Mouse (Mus musculus) forebrain, embryonic 15.5 days (tissue): ENCODE measurements at regions not wholly inside any gene's neighbourhood (a gene's known extent, or its start where the extent isn't known, plus 50 kb on each side); places are given as distances from the start of the nearest gene placed in this dataset.
A peak's percentile ranks its signal among the peaks of the same experiment; 100 is the strongest.

Source experiments
- ATAC-seq: fragments of 200-750 bp; cut with Nextera tagmentation; replicated peaks from 2 replicates; pipeline ENCODE4 v1.8.0; 2017; ENCODE audit warnings: mild to moderate bottlenecking, moderate TSS enrichment, moderate library complexity
- H3K27ac ChIP-seq: fragments of 300-500 bp; sonication (generic); replicated peaks from 2 replicates; pipeline ENCODE4 v1.5.1; 2015; ENCODE audit warnings: mild to moderate bottlenecking, inconsistent platforms
- H3K27me3 ChIP-seq: fragments of 300-500 bp; sonication (generic); 2 replicates; pipeline ENCODE4 v1.6.1; 2015; ENCODE audit warnings: inconsistent platforms
- H3K36me3 ChIP-seq: fragments of 300-500 bp; sonication (generic); 2 replicates; pipeline ENCODE4 v1.6.1; 2015; ENCODE audit warnings: mild to moderate bottlenecking, inconsistent platforms
- H3K4me1 ChIP-seq: fragments of 300-500 bp; sonication (generic); 2 replicates; pipeline ENCODE4 v1.6.1; 2015; ENCODE audit warnings: inconsistent platforms
- H3K4me2 ChIP-seq: fragments of 300-500 bp; sonication (generic); replicated peaks from 2 replicates; pipeline ENCODE4 v1.6.1; 2015; ENCODE audit warnings: mild to moderate bottlenecking, inconsistent platforms
- H3K4me3 ChIP-seq: fragments of 300-500 bp; sonication (generic); 2 replicates; pipeline ENCODE4 v1.5.1; 2015; ENCODE audit warnings: mild to moderate bottlenecking, inconsistent platforms
- H3K9ac ChIP-seq: fragments of 300-500 bp; sonication (generic); replicated peaks from 2 replicates; pipeline ENCODE4 v1.6.1; 2015; ENCODE audit warnings: mild to moderate bottlenecking, inconsistent platforms
- H3K9me3 ChIP-seq: fragments of 300-500 bp; sonication (generic); 2 replicates; pipeline ENCODE4 v1.6.1; 2016; ENCODE audit warnings: inconsistent platforms
- WGBS: fragments of 180-500 bp; shearing (Covaris S2); methylation state at CpG from one replicate; pipeline ENCODE4 v1.1.7; 2015; ENCODE audit warnings: mixed read lengths; 5-methylcytosine and 5-hydroxymethylcytosine counted together

GRCm38 (mm10) chr8:53338006-53338405 is 173.5 kb upstream of the Aga start:
- H3K27ac ChIP-seq = no peak overlapping the region
- H3K36me3 ChIP-seq = no peaks in the 10 kb centered on the region
- WGBS = 87% methylated on average over 2 of the region's 2 CpGs
- no peaks in the 10 kb centered on the region for H3K27me3 ChIP-seq
- ATAC-seq = no peak
- H3K4me1 ChIP-seq = no peaks in the 10 kb centered on the region
- H3K9ac ChIP-seq = no peak overlapping the region
- no peak overlapping the region for H3K4me2 ChIP-seq
- no peaks in the 10 kb centered on the region for H3K9me3 ChIP-seq
- no peak overlapping the region for H3K4me3 ChIP-seq

DNA sequence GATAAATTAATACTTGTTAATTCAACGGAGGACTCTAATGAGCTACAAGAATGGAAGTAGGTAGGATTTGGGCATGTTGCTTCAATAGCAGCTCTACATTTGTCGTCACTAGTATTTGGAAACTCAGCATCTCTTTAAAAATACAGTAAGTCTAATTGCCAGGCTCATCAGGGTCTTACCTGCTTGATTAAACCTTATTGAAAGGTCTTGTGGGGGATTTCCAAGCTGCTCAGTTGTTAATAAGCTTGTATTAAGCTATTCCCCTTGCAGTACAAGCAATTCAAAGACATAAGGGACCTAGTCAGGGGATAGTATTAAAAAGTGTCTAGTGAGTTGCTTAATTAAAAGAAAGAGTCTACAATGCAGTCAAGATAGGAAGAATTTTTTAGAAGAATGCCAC is 142.9 kb upstream of the Aga start:
- no peak overlapping the region for H3K4me2 ChIP-seq
- 39% methylated on average over 2 of the region's 2 CpGs for WGBS
- H3K4me1 ChIP-seq = peaks cover 3% of the 10 kb centered on the region; the same call in 1 of the 2 replicates
- H3K9me3 ChIP-seq = no peaks in the 10 kb centered on the region
- H3K9ac ChIP-seq = no peak overlapping the region
- no peak for ATAC-seq
- H3K27ac ChIP-seq = no peak overlapping the region
- H3K36me3 ChIP-seq = no peaks in the 10 kb centered on the region
- H3K4me3 ChIP-seq = no peak overlapping the region
- H3K27me3 ChIP-seq = no peaks in the 10 kb centered on the region

DNA sequence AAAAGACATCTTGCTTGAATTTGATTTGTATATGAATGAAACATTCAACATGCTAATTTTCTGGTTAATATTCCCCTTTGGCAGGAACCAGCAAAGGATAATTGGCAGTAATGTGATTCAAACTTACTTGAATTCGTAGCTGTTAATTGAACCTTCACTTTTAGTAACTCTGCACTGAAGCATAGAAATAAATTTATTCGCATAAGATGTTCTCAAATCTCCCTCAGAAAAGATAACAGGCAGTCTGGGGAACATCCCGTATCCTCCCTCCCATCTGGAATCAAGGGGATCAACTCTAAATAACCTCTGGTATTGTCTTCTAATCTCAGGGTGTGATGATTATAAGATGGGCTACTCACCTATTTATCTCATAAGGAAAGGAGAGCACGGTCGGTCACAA is 138.1 kb upstream of the Aga start:
- H3K4me1 ChIP-seq = peaks cover 4% of the 10 kb centered on the region; the same call in 1 of the 2 replicates
- H3K4me3 ChIP-seq = no peak overlapping the region
- H3K9me3 ChIP-seq = no peaks in the 10 kb centered on the region
- WGBS = 39% methylated on average over 5 of the region's 5 CpGs
- H3K27ac ChIP-seq = peak overlapping the region; percentile 63
- no peak overlapping the region for H3K4me2 ChIP-seq
- no peaks in the 10 kb centered on the region for H3K27me3 ChIP-seq
- ATAC-seq = peak; percentile 64; the same call in 1 of the 2 replicates
- H3K36me3 ChIP-seq = no peaks in the 10 kb centered on the region
- H3K9ac ChIP-seq = no peak overlapping the region

- H3K9me3 ChIP-seq = no peaks in the 10 kb centered on the region
- H3K36me3 ChIP-seq = no peaks in the 10 kb centered on the region
- ATAC-seq = 0 out of 2 replicates have a peak, but pooled peaks have one; percentile 19
- no peak overlapping the region for H3K4me3 ChIP-seq
- no peak overlapping the region for H3K27ac ChIP-seq
- no peak overlapping the region for H3K4me2 ChIP-seq
- no peaks in the 10 kb centered on the region for H3K4me1 ChIP-seq
- no peaks in the 10 kb centered on the region for H3K27me3 ChIP-seq
- H3K9ac ChIP-seq = no peak overlapping the region
- 67% methylated on average over 3 of the region's 3 CpGs for whole genome bisulfite sequencing
Measured at GRCm38 (mm10) chr8:53412101-53412500, 99.4 kb upstream of the Aga start.

- Histone ChIP-seq H3K27ac (no peak overlapping the region), H3K9ac (no peak overlapping the region), H3K27me3 (no peaks in the 10 kb centered on the region), H3K4me3 (no peak overlapping the region), H3K36me3 (no peaks in the 10 kb centered on the region), H3K4me2 (no peak overlapping the region), H3K9me3 (no peaks in the 10 kb centered on the region), H3K4me1 (no peaks in the 10 kb centered on the region)
- ATAC-seq = no peak
Measured at GRCm38 (mm10) chr8:53434184-53434583, 77.3 kb upstream of the Aga start.

- no peak for ATAC-seq
- Histone ChIP-seq H3K4me1 (no peaks in the 10 kb centered on the region), H3K4me2 (no peak overlapping the region), H3K27me3 (no peaks in the 10 kb centered on the region), H3K36me3 (no peaks in the 10 kb centered on the region), H3K9ac (no peak overlapping the region), H3K9me3 (no peaks in the 10 kb centered on the region), H3K4me3 (no peak overlapping the region), H3K27ac (no peak overlapping the region)
- 96% methylated on average over 4 of the region's 4 CpGs for WGBS
Measured at GRCm38 (mm10) chr8:53435721-53436120, 75.8 kb upstream of the Aga start.

DNA sequence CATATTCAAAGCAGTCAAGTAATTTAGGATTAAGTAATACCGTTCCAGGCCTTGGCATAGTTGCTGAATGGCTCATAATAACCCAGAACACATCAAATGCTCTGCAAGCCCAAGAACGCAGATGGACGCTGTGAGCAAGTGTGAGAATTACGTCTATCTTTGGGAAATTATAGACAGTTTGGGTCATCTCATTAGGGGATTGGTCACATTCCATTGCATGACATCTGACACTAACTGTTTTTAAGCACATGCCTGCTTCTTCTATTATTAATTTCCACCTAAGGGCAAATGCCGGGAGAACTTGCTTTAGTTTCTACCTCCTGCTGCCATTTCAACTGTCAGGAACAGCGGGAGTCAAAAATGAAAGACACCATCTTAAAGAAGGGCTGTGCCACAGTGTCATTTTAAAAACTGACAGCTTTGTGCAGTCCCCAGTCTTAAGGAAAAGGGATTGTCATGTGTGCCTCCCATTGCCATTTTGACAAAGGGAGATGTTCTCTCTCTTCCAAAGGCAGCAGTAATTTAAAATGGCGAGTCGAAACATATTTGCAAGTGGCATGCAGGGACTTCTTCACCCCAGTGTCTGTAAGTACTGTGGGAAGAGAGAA is 64.7 kb upstream of the Aga start:
- Histone ChIP-seq H3K27ac (no peak overlapping the region), H3K4me2 (no peak overlapping the region), H3K9ac (no peak overlapping the region), H3K4me3 (no peak overlapping the region), H3K36me3 (no peaks in the 10 kb centered on the region), H3K4me1 (no peaks in the 10 kb centered on the region), H3K9me3 (no peaks in the 10 kb centered on the region), H3K27me3 (no peaks in the 10 kb centered on the region)
- WGBS = 57% methylated on average over 8 of the region's 8 CpGs
- no peak for ATAC-seq
